Mouse (Mus musculus) lung, embryonic 16.5 days (tissue): ENCODE measurements around the gene S100a3. TPM values are rescaled to one million over a fixed set of nuclear protein-coding genes. Genes with fewer than 3 reads are reported as not detected.

Source experiments
- ATAC-seq: fragments of 200-750 bp; cut with Nextera tagmentation; 2 replicates; pipeline ENCODE4 v1.8.0; 2017; ENCODE audit warnings: low read depth, mild to moderate bottlenecking, moderate library complexity
- H3K27ac ChIP-seq: fragments of 300-500 bp; sonication (generic); 2 replicates; pipeline ENCODE4 v1.5.1; 2014; ENCODE audit warnings: mild to moderate bottlenecking, control low read depth, low read length
- H3K27me3 ChIP-seq: fragments of 300-500 bp; sonication (generic); 2 replicates; pipeline ENCODE4 v1.6.1; 2014; ENCODE audit warnings: low read depth, low read length, mixed read lengths; ENCODE audit not compliant: control insufficient read depth, insufficient read depth
- H3K36me3 ChIP-seq: fragments of 300-500 bp; sonication (generic); 2 replicates; pipeline ENCODE4 v1.6.1; 2014; ENCODE audit warnings: low read length; ENCODE audit not compliant: control insufficient read depth, insufficient read depth
- H3K4me1 ChIP-seq: fragments of 300-500 bp; sonication (generic); replicated peaks from 2 replicates; pipeline ENCODE4 v1.6.1; 2014; ENCODE audit warnings: low read length, mixed read lengths; ENCODE audit not compliant: control insufficient read depth, insufficient read depth
- H3K4me2 ChIP-seq: fragments of 300-500 bp; sonication (generic); 2 replicates; pipeline ENCODE4 v1.6.1; 2014; ENCODE audit warnings: low read depth, low read length, control low read depth
- H3K4me3 ChIP-seq: fragments of 300-500 bp; sonication (generic); 2 replicates; pipeline ENCODE4 v1.5.1; 2014; ENCODE audit warnings: mild to moderate bottlenecking, low read length, control low read depth
- H3K9ac ChIP-seq: fragments of 300-500 bp; sonication (generic); 2 replicates; pipeline ENCODE4 v1.6.1; 2014; ENCODE audit warnings: low read length, control low read depth
- H3K9me3 ChIP-seq: fragments of 300-500 bp; sonication (generic); 2 replicates; pipeline ENCODE4 v1.6.1; 2016; ENCODE audit warnings: low read length; ENCODE audit not compliant: control insufficient read depth
- WGBS: fragments of 180-500 bp; shearing (Covaris S2); extraction: QIAGEN DNeasy Blood & Tissue Kit; methylation state at CpG from one replicate; pipeline ENCODE4 v1.1.7; 2014; 5-methylcytosine and 5-hydroxymethylcytosine counted together
- polyA plus RNA-seq: library from polyadenylated mRNA; unstranded; fragments of >200 nt; fragmentation: Nextera tagmentation; extraction: Ambion mirVana; gene quantifications from 2 replicates; pipeline ENCODE4 v1.2.1, GENCODE M21; 2015

The S100a3 gene
- polyA plus RNA-seq, 1 experiment from 2014 or later: 0.25 TPM

- ATAC-seq: no peak
- Histone ChIP-seq H3K4me1 (peaks cover 27% of the 10 kb centered on the region), H3K4me2 (no peak within 1 kb of the TSS), H3K27ac (peak within 1 kb of the TSS; percentile 85), H3K9me3 (no peaks in the 10 kb centered on the region), H3K27me3 (no peaks in the 10 kb centered on the region), H3K9ac (no peak within 1 kb of the TSS), H3K36me3 (no peaks in the 10 kb centered on the region), H3K4me3 (no peak within 1 kb of the TSS)
- 45% methylated on average over 3 of the region's 3 CpGs for WGBS
These were observed 43.2 kb downstream of the S100a3 start, which contains the start of gene S100a4 for GRCm38 (mm10) chr3:90603623-90604022. Gene S100a4 (plus strand): TSS chr3:90603771.

GRCm38 (mm10) chr3:90604416-90604815, 44.0 kb downstream of the S100a3 start:
- no peaks in the 10 kb centered on the region for H3K9me3 ChIP-seq
- WGBS: 13% methylated on average over 4 of the region's 4 CpGs
- no peak overlapping the region for H3K9ac ChIP-seq
- no peaks in the 10 kb centered on the region for H3K36me3 ChIP-seq
- H3K4me1 ChIP-seq: peaks cover 27% of the 10 kb centered on the region
- no peak overlapping the region for H3K4me2 ChIP-seq
- peak overlapping the region; percentile 85 for H3K27ac ChIP-seq
- no peaks in the 10 kb centered on the region for H3K27me3 ChIP-seq
- H3K4me3 ChIP-seq: no peak overlapping the region
- peak; percentile 88 for ATAC-seq

- peaks cover 27% of the 10 kb centered on the region for H3K4me1 ChIP-seq
These were observed 44.7 kb downstream of the S100a3 start for GRCm38 (mm10) chr3:90605049-90605448.

GRCm38 (mm10) chr3:90605736-90606135, 45.4 kb downstream of the S100a3 start:
- Histone ChIP-seq H3K4me2 (no peak overlapping the region), H3K4me3 (no peak overlapping the region), H3K36me3 (no peaks in the 10 kb centered on the region), H3K4me1 (peaks cover 27% of the 10 kb centered on the region), H3K27ac (peak overlapping the region; percentile 85), H3K9ac (no peak overlapping the region), H3K9me3 (no peaks in the 10 kb centered on the region), H3K27me3 (no peaks in the 10 kb centered on the region)
- WGBS: 70% methylated on average over 2 of the region's 2 CpGs
- peak; percentile 8; the same call in 1 of the 2 replicates for ATAC-seq

More at GRCm38 (mm10) chr3:90605049-90605448, 44.7 kb downstream of the S100a3 start:
- 71% methylated on average over 3 of the region's 3 CpGs for WGBS
- Histone ChIP-seq H3K4me2 (no peak overlapping the region), H3K27me3 (no peaks in the 10 kb centered on the region), H3K9me3 (no peaks in the 10 kb centered on the region), H3K27ac (peak overlapping the region; percentile 85), H3K36me3 (no peaks in the 10 kb centered on the region), H3K4me3 (no peak overlapping the region), H3K9ac (no peak overlapping the region)
- ATAC-seq: peak; percentile 10

- Histone ChIP-seq H3K4me3 (no peak overlapping the region), H3K36me3 (no peaks in the 10 kb centered on the region), H3K27ac (peak overlapping the region; percentile 85), H3K9me3 (no peaks in the 10 kb centered on the region), H3K4me1 (peaks cover 27% of the 10 kb centered on the region), H3K27me3 (no peaks in the 10 kb centered on the region), H3K4me2 (no peak overlapping the region), H3K9ac (no peak overlapping the region)
- WGBS: 67% methylated on average over 6 of the region's 6 CpGs
- peak; percentile 50 for ATAC-seq
These were observed 45.8 kb downstream of the S100a3 start for GRCm38 (mm10) chr3:90606185-90606584.

- no peaks in the 10 kb centered on the region for H3K9me3 ChIP-seq
- H3K4me2 ChIP-seq: no peak overlapping the region
- H3K9ac ChIP-seq: no peak overlapping the region
- H3K4me3 ChIP-seq: no peak overlapping the region
- ATAC-seq: no peak
- no peak overlapping the region for H3K27ac ChIP-seq
- 84% methylated on average over 3 of the region's 3 CpGs for WGBS
- H3K36me3 ChIP-seq: no peaks in the 10 kb centered on the region
- H3K4me1 ChIP-seq: peaks cover 27% of the 10 kb centered on the region
- H3K27me3 ChIP-seq: no peaks in the 10 kb centered on the region
These were observed 47.0 kb downstream of the S100a3 start for GRCm38 (mm10) chr3:90607361-90607760.

- 47% methylated on average over 3 of the region's 3 CpGs for WGBS
- ATAC-seq: no peak
These were observed 47.8 kb downstream of the S100a3 start, which contains the start of gene S100a5 for GRCm38 (mm10) chr3:90608223-90608622. Gene S100a5 (plus strand): TSS chr3:90608523.

GRCm38 (mm10) chr3:90609102-90609501, 48.7 kb downstream of the S100a3 start:
- H3K4me3 ChIP-seq: no peak overlapping the region
- no peak overlapping the region for H3K4me2 ChIP-seq
- H3K27me3 ChIP-seq: no peaks in the 10 kb centered on the region
- no peak overlapping the region for H3K27ac ChIP-seq
- no peak for ATAC-seq
- H3K4me1 ChIP-seq: peaks cover 27% of the 10 kb centered on the region
- H3K36me3 ChIP-seq: no peaks in the 10 kb centered on the region
- H3K9me3 ChIP-seq: no peaks in the 10 kb centered on the region
- no peak overlapping the region for H3K9ac ChIP-seq

More at GRCm38 (mm10) chr3:90608223-90608622, 47.8 kb downstream of the S100a3 start, which contains the start of gene S100a5:
- Histone ChIP-seq H3K4me1 (peaks cover 30% of the 10 kb centered on the region), H3K27ac (no peak within 1 kb of the TSS), H3K27me3 (no peaks in the 10 kb centered on the region), H3K4me2 (no peak within 1 kb of the TSS), H3K4me3 (no peak within 1 kb of the TSS), H3K9me3 (no peaks in the 10 kb centered on the region), H3K36me3 (no peaks in the 10 kb centered on the region), H3K9ac (no peak within 1 kb of the TSS)

GRCm38 (mm10) chr3:90611494-90611893, 51.1 kb downstream of the S100a3 start:
- H3K36me3 ChIP-seq: no peaks in the 10 kb centered on the region
- no peak for ATAC-seq
- peaks cover 23% of the 10 kb centered on the region for H3K4me1 ChIP-seq
- no peak overlapping the region for H3K4me2 ChIP-seq
- H3K4me3 ChIP-seq: no peak overlapping the region
- no peak overlapping the region for H3K9ac ChIP-seq
- H3K9me3 ChIP-seq: no peaks in the 10 kb centered on the region
- no peaks in the 10 kb centered on the region for H3K27me3 ChIP-seq
- no peak overlapping the region for H3K27ac ChIP-seq
- WGBS: 82% methylated on average over 3 of the region's 3 CpGs

GRCm38 (mm10) chr3:90612061-90612460, 51.7 kb downstream of the S100a3 start:
- WGBS: 61% methylated on average over 4 of the region's 4 CpGs
- ATAC-seq: no peak
- H3K4me3 ChIP-seq: no peak overlapping the region

More at GRCm38 (mm10) chr3:90612061-90612460, 51.7 kb downstream of the S100a3 start:
- Histone ChIP-seq H3K4me1 (peaks cover 23% of the 10 kb centered on the region), H3K9ac (no peak overlapping the region), H3K27me3 (no peaks in the 10 kb centered on the region), H3K27ac (no peak overlapping the region), H3K9me3 (no peaks in the 10 kb centered on the region), H3K4me2 (no peak overlapping the region), H3K36me3 (no peaks in the 10 kb centered on the region)
